Mouse (Mus musculus): ENCODE measurements around the gene Gm44503. TPM values are rescaled to one million over a fixed set of nuclear protein-coding genes. Genes with fewer than 3 reads are reported as not detected.

The Gm44503 gene
- total and polyA plus RNA-seq, 3 experiments, result 0.31 to 0.34 TPM; not detected in 1

GRCm38 (mm10) chr9:73031421-73031820 lies 72.8 kb downstream of the Gm44503 start:
- Histone ChIP-seq H3K27me3 (ENCODE audit: control insufficient read depth, insufficient read depth, low read length) (no peaks in the 10 kb centered on the region), H3K9ac (ENCODE audit: low read depth, low read length) (no peak overlapping the region), H3K27ac (no peak overlapping the region), H3K4me1 (ENCODE audit: control insufficient read depth, insufficient read depth, low read length) (no peaks in the 10 kb centered on the region), H3K36me3 (ENCODE audit: control insufficient read depth, insufficient read depth, low read length) (no peaks in the 10 kb centered on the region), H3K4me3 (no peak overlapping the region), H3K79me2 (replicated peaks; ENCODE audit: control insufficient read depth, insufficient read depth, low read length) (no peaks in the 10 kb centered on the region)
- WGBS, result 51% methylated on average over 4 of the region's 4 CpGs
- intact Hi-C loops (cut with DNase I), result no loop called here
- no peak for TF ChIP-seq POLR2A (IDR thresholded peaks at IDR 0.05; ENCODE audit: insufficient read depth, low read depth, low read length)
- TF ChIP-seq EP300 (IDR thresholded peaks at IDR 0.05; ENCODE audit: insufficient read depth, low read depth, low read length), result no peak
- no peak for TF ChIP-seq CTCF (IDR thresholded peaks at IDR 0.05)
- no peak for DNase-seq

- H3K9ac ChIP-seq (ENCODE audit: low read depth, low read length), result no peak overlapping the region
- TF ChIP-seq POLR2A (IDR thresholded peaks at IDR 0.05; ENCODE audit: insufficient read depth, low read depth, low read length), result no peak
- TF ChIP-seq CTCF (IDR thresholded peaks at IDR 0.05), result 0 out of 2 replicates have a peak, but pooled peaks have one; percentile 4
- no peaks in the 10 kb centered on the region for H3K27me3 ChIP-seq (ENCODE audit: control insufficient read depth, insufficient read depth, low read length)
- H3K79me2 ChIP-seq (replicated peaks; ENCODE audit: control insufficient read depth, insufficient read depth, low read length), result no peaks in the 10 kb centered on the region
- intact Hi-C loops (cut with DNase I), result no loop called here
- WGBS, result 88% methylated on average over 1 of the region's 1 CpGs
- no peak for DNase-seq
- no peaks in the 10 kb centered on the region for H3K36me3 ChIP-seq (ENCODE audit: control insufficient read depth, insufficient read depth, low read length)
- H3K4me1 ChIP-seq (ENCODE audit: control insufficient read depth, insufficient read depth, low read length), result no peaks in the 10 kb centered on the region
- no peak overlapping the region for H3K4me3 ChIP-seq
- H3K27ac ChIP-seq, result no peak overlapping the region
These were observed 74.8 kb downstream of the Gm44503 start for GRCm38 (mm10) chr9:73033406-73033805.

GRCm38 (mm10) chr9:73039222-73039945 lies 80.7 kb downstream of the Gm44503 start:
- H3K27me3 ChIP-seq (ENCODE audit: control insufficient read depth, insufficient read depth, low read length), result no peaks in the 10 kb centered on the region
- H3K79me2 ChIP-seq (replicated peaks; ENCODE audit: control insufficient read depth, insufficient read depth, low read length), result no peaks in the 10 kb centered on the region
- intact Hi-C loops (cut with DNase I), result loop anchor here (5.0 kb wide), 1 partner anchor 52 kb away; the partner anchor contains the start of genes Ccpg1 and Ccpg1os
- peaks cover 5% of the 10 kb centered on the region for H3K4me1 ChIP-seq (ENCODE audit: control insufficient read depth, insufficient read depth, low read length)
- peak overlapping the region; percentile 88 for H3K4me3 ChIP-seq
- WGBS, result under 1% methylated on average over 49 of the region's 49 CpGs
- peak; percentile 81 for TF ChIP-seq POLR2A (IDR thresholded peaks at IDR 0.05; ENCODE audit: insufficient read depth, low read depth, low read length)
- TF ChIP-seq CTCF (IDR thresholded peaks at IDR 0.05), result no peak
- peak; percentile 67; the same call in 1 of the 2 replicates for TF ChIP-seq EP300 (IDR thresholded peaks at IDR 0.05; ENCODE audit: insufficient read depth, low read depth, low read length)
- H3K36me3 ChIP-seq (ENCODE audit: control insufficient read depth, insufficient read depth, low read length), result no peaks in the 10 kb centered on the region
- H3K9ac ChIP-seq (ENCODE audit: low read depth, low read length), result peak overlapping the region; percentile 82
- H3K27ac ChIP-seq, result peak overlapping the region; percentile 84
- peak; percentile 94 to 95 for DNase-seq

GRCm38 (mm10) chr9:73040080-73040479 lies 81.4 kb downstream of the Gm44503 start, which contains the start of gene Pigb:
Gene Pigb, minus strand, starts transcription at chr9:73040378.
- Histone ChIP-seq H3K36me3 (ENCODE audit: control insufficient read depth, insufficient read depth, low read length) (no peaks in the 10 kb centered on the region), H3K9ac (ENCODE audit: low read depth, low read length) (peak within 1 kb of the TSS; percentile 82), H3K4me3 (peak within 1 kb of the TSS; percentile 88), H3K4me1 (ENCODE audit: control insufficient read depth, insufficient read depth, low read length) (peaks cover 5% of the 10 kb centered on the region), H3K27me3 (ENCODE audit: control insufficient read depth, insufficient read depth, low read length) (no peaks in the 10 kb centered on the region), H3K79me2 (replicated peaks; ENCODE audit: control insufficient read depth, insufficient read depth, low read length) (no peaks in the 10 kb centered on the region), H3K27ac (peak within 1 kb of the TSS; percentile 84)
- DNase-seq, result no peak
- intact Hi-C loops (cut with DNase I), result loop anchor here (5.0 kb wide), 2 partner anchors 72 to 73 kb away; partner anchors contain the start of gene Rsl24d1
- WGBS, result 27% methylated on average over 6 of the region's 6 CpGs
- TF ChIP-seq CTCF (IDR thresholded peaks at IDR 0.05) (no peak), EP300 (IDR thresholded peaks at IDR 0.05; ENCODE audit: insufficient read depth, low read depth, low read length) (no peak), POLR2A (IDR thresholded peaks at IDR 0.05; ENCODE audit: insufficient read depth, low read depth, low read length) (no peak)

GRCm38 (mm10) chr9:73044146-73045079 lies 85.8 kb downstream of the Gm44503 start, which contains the start of gene Rab27a:
Gene Rab27a, plus strand, starts transcription at chr9:73044854.
- no peaks in the 10 kb centered on the region for H3K27me3 ChIP-seq (ENCODE audit: control insufficient read depth, insufficient read depth, low read length)
- TF ChIP-seq EP300 (IDR thresholded peaks at IDR 0.05; ENCODE audit: insufficient read depth, low read depth, low read length) (peak; percentile 72; the same call in 1 of the 2 replicates), CTCF (IDR thresholded peaks at IDR 0.05) (peak; percentile 99), POLR2A (IDR thresholded peaks at IDR 0.05; ENCODE audit: insufficient read depth, low read depth, low read length) (peak; percentile 62)
- intact Hi-C loops (cut with DNase I), result loop anchor here (1.0 to 5.0 kb wide), 4 partner anchors 22 to 77 kb away; partner anchors contain the start of gene Rsl24d1
- peaks cover 5% of the 10 kb centered on the region for H3K4me1 ChIP-seq (ENCODE audit: control insufficient read depth, insufficient read depth, low read length)
- DNase-seq, result peak; percentile 81 to 82
- peak within 1 kb of the TSS; percentile 64 for H3K27ac ChIP-seq
- H3K9ac ChIP-seq (ENCODE audit: low read depth, low read length), result peak within 1 kb of the TSS; percentile 86
- peak within 1 kb of the TSS; percentile 47 for H3K4me3 ChIP-seq
- no peaks in the 10 kb centered on the region for H3K79me2 ChIP-seq (replicated peaks; ENCODE audit: control insufficient read depth, insufficient read depth, low read length)
- H3K36me3 ChIP-seq (ENCODE audit: control insufficient read depth, insufficient read depth, low read length), result no peaks in the 10 kb centered on the region
- WGBS, result 1% methylated on average over 41 of the region's 41 CpGs
